Mouse (Mus musculus): Measurements from ENCODE around the gene Apoc2. TPM values are rescaled to one million over a fixed set of nuclear protein-coding genes. Genes with fewer than 3 reads are reported as not detected.

Gene Apoc2
- total RNA-seq (2014; rRNA removed; ENCODE audit: low replicate concordance) (not detected in 2 replicates), polyA plus RNA-seq (2015; fragmentation: Nextera tagmentation; extraction: Ambion mirVana) (0.22 and 0.78 TPM in 2 replicates)

DNA sequence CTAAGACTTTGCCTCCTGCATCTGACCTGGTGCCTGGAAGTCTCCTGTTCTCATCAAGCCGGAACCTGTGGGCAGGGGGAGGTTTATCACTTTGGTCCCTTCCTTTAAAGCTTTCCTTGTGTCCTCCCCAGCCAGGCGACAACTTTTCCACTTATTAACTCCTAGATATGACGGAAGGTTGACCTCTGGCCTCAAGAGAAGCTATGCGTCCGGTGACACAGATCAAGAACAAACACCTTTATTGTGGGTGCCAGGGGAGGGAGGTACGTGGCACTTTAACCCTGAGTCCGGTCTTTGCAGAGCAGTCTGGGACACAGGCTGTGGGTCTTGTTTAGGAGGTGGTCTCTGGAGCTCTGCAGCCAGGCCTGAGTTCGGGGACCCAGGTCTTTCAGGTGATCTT lies at the start of gene Apoc2:
TSS of gene Apoc2 (minus strand) at position 70 of the 400 bp plus-strand sequence.
- Histone ChIP-seq H3K4me2 (ENCODE audit: low read depth, low read length) (no peak within 1 kb of the TSS), H3K9me3 (replicated peaks; ENCODE audit: control insufficient read depth, low read length) (no peaks in the 10 kb centered on the region), H3K9ac (replicated peaks; ENCODE audit: low read depth, low read length) (no peak within 1 kb of the TSS), H3K27ac (ENCODE audit: low read depth) (no peak within 1 kb of the TSS), H3K36me3 (replicated peaks; ENCODE audit: control insufficient read depth, insufficient read depth, low read length) (no peaks in the 10 kb centered on the region), H3K4me1 (ENCODE audit: control insufficient read depth, insufficient read depth) (0 out of 2 replicates have a peak, but pooled peaks cover 2% of the 10 kb centered on the region), H3K27me3 (ENCODE audit: control insufficient read depth, insufficient read depth, low read length) (no peaks in the 10 kb centered on the region), H3K4me3 (ENCODE audit: low read depth, low read length) (no peak within 1 kb of the TSS)
- TF ChIP-seq EP300 (IDR thresholded peaks at IDR 0.05; ENCODE audit: low read depth) (no peak), CTCF (IDR thresholded peaks at IDR 0.05; ENCODE audit: low read depth) (no peak)
- DNase-seq (ENCODE audit: low spot score) (no peak), ATAC-seq (ENCODE audit: insufficient read depth, low read depth) (no peak)
- 70% methylated on average over 8 of the region's 8 CpGs for WGBS

DNA sequence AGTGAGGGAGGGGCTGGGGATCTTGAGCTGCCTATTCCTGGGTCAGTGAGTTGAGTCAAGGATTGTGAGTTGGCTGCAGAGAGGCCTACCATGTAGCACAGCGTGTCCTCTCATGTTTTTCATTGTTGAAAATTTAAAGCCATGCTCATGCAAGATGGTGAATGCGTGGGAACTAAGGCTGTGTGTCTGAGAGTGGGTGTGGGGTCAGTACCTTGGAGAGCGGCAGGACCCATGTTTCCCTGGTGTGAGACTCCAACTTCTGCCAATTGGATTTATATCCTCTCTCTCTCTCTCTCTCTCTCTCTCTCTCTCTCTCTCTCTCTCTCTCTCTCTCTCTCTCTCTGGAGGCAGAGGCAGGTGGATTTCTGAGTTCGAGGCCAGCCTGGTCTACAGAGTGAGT lies 48.8 kb upstream of the Apoc2 start:
- Histone ChIP-seq H3K9ac (replicated peaks; ENCODE audit: low read depth, low read length) (no peak overlapping the region), H3K27me3 (ENCODE audit: control insufficient read depth, insufficient read depth, low read length) (no peaks in the 10 kb centered on the region), H3K27ac (ENCODE audit: low read depth) (no peak overlapping the region), H3K9me3 (replicated peaks; ENCODE audit: control insufficient read depth, low read length) (no peaks in the 10 kb centered on the region), H3K36me3 (replicated peaks; ENCODE audit: control insufficient read depth, insufficient read depth, low read length) (peaks cover 76% of the 10 kb centered on the region), H3K4me3 (ENCODE audit: low read depth, low read length) (no peak overlapping the region), H3K4me1 (ENCODE audit: control insufficient read depth, insufficient read depth) (no peaks in the 10 kb centered on the region), H3K4me2 (ENCODE audit: low read depth, low read length) (no peak overlapping the region)
- no peak for TF ChIP-seq EP300 (IDR thresholded peaks at IDR 0.05; ENCODE audit: low read depth)
- TF ChIP-seq CTCF (IDR thresholded peaks at IDR 0.05; ENCODE audit: low read depth) = no peak
- DNase-seq (ENCODE audit: low spot score) (no peak), ATAC-seq (ENCODE audit: insufficient read depth, low read depth) (no peak)
- 92% methylated on average over 4 of the region's 4 CpGs for WGBS

DNA sequence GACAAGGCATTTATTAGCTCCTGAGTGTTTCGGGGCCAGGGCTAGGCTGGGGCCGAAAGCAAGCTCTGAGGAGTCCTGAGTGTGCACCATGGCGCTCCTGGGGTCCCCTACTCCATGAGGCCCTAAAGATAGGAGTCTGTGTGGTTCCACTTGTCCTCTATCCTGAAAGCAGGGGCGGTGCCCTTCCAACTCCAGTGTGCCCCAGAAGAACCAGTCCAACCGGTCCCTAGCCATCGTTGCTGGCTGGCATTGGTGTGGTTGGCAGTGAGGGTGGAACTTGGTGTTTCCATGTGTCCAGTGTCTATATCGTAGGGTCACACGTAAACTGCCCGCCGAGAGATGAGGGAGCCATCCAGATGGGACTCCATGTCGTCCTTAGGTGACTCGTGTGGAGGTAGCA lies 46.4 kb upstream of the Apoc2 start:
- Histone ChIP-seq H3K9me3 (replicated peaks; ENCODE audit: control insufficient read depth, low read length) (peaks cover 11% of the 10 kb centered on the region; the same call in 1 of the 2 replicates), H3K27ac (ENCODE audit: low read depth) (no peak overlapping the region), H3K4me2 (ENCODE audit: low read depth, low read length) (no peak overlapping the region), H3K27me3 (ENCODE audit: control insufficient read depth, insufficient read depth, low read length) (no peaks in the 10 kb centered on the region), H3K4me1 (ENCODE audit: control insufficient read depth, insufficient read depth) (no peaks in the 10 kb centered on the region), H3K9ac (replicated peaks; ENCODE audit: low read depth, low read length) (no peak overlapping the region), H3K4me3 (ENCODE audit: low read depth, low read length) (no peak overlapping the region), H3K36me3 (replicated peaks; ENCODE audit: control insufficient read depth, insufficient read depth, low read length) (peaks cover 59% of the 10 kb centered on the region)
- ATAC-seq (ENCODE audit: insufficient read depth, low read depth) (no peak), DNase-seq (ENCODE audit: low spot score) (no peak)
- 92% methylated on average over 12 of the region's 12 CpGs for WGBS
- no peak for TF ChIP-seq CTCF (IDR thresholded peaks at IDR 0.05; ENCODE audit: low read depth)
- TF ChIP-seq EP300 (IDR thresholded peaks at IDR 0.05; ENCODE audit: low read depth) = no peak

DNA sequence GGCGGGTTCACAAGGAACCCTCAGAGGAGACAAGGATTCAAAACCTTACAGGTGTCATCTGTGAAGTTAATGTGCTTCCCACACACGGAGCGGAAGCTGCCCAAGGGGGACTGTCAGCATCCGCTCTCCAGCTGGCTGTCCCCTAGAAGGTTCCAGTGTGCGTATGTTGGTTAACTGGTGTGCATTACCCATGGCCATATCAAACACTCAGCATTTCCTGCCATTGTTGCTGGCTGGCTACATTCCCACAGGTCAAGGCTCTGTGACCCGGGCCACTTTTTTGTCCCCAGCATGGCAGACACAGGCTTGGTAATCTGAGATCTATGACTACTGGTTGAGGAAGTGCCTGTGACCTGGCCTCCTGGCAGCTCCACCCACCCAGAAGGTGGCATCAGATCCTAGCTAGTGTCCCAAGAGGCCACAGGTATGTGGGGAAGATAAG lies 45.0 kb upstream of the Apoc2 start:
- Histone ChIP-seq H3K4me3 (ENCODE audit: low read depth, low read length) (no peak overlapping the region), H3K36me3 (replicated peaks; ENCODE audit: control insufficient read depth, insufficient read depth, low read length) (peaks cover 48% of the 10 kb centered on the region), H3K9me3 (replicated peaks; ENCODE audit: control insufficient read depth, low read length) (peaks cover 11% of the 10 kb centered on the region; the same call in 1 of the 2 replicates), H3K27me3 (ENCODE audit: control insufficient read depth, insufficient read depth, low read length) (no peaks in the 10 kb centered on the region), H3K4me2 (ENCODE audit: low read depth, low read length) (no peak overlapping the region), H3K4me1 (ENCODE audit: control insufficient read depth, insufficient read depth) (no peaks in the 10 kb centered on the region), H3K27ac (ENCODE audit: low read depth) (peak overlapping the region; percentile 63), H3K9ac (replicated peaks; ENCODE audit: low read depth, low read length) (no peak overlapping the region)
- TF ChIP-seq EP300 (IDR thresholded peaks at IDR 0.05; ENCODE audit: low read depth) = peak; percentile 89
- TF ChIP-seq CTCF (IDR thresholded peaks at IDR 0.05; ENCODE audit: low read depth) = no peak
- WGBS = 80% methylated on average over 6 of the region's 6 CpGs
- peak; percentile 76 for ATAC-seq (ENCODE audit: insufficient read depth, low read depth)
- DNase-seq (ENCODE audit: low spot score) = peak; percentile 63

DNA sequence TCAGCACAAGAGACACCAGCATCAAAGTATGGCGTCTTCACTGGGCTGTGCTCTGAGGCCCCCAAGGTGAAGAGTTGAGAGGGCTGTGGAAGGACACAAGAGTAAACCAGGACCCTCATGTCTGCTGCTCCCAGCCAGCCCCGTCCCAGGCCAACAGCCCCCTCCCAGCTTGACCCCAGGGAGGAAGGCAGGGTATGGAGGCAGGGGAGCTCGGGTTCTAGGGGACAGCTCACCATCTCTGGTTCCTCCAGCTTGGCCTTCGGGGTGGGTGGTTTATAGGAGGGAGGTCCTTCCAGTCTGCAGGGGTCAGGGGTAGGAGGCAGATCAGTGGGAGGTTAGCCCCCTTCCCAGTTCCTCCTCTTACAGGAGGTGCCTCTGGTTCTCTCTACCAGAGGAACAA lies 41.5 kb upstream of the Apoc2 start:
- DNase-seq (ENCODE audit: low spot score) (no peak), ATAC-seq (ENCODE audit: insufficient read depth, low read depth) (no peak)
- Histone ChIP-seq H3K9ac (replicated peaks; ENCODE audit: low read depth, low read length) (no peak overlapping the region), H3K4me1 (ENCODE audit: control insufficient read depth, insufficient read depth) (peaks cover 8% of the 10 kb centered on the region; the same call in 1 of the 2 replicates), H3K36me3 (replicated peaks; ENCODE audit: control insufficient read depth, insufficient read depth, low read length) (peaks cover 22% of the 10 kb centered on the region), H3K4me2 (ENCODE audit: low read depth, low read length) (no peak overlapping the region), H3K27me3 (ENCODE audit: control insufficient read depth, insufficient read depth, low read length) (no peaks in the 10 kb centered on the region), H3K4me3 (ENCODE audit: low read depth, low read length) (no peak overlapping the region), H3K9me3 (replicated peaks; ENCODE audit: control insufficient read depth, low read length) (peaks cover 11% of the 10 kb centered on the region; the same call in 1 of the 2 replicates), H3K27ac (ENCODE audit: low read depth) (no peak overlapping the region)
- 95% methylated on average over 4 of the region's 4 CpGs for WGBS
- TF ChIP-seq CTCF (IDR thresholded peaks at IDR 0.05; ENCODE audit: low read depth) (no peak), EP300 (IDR thresholded peaks at IDR 0.05; ENCODE audit: low read depth) (no peak)

Data from heart, postnatal 0 days (tissue).